Mouse (Mus musculus) CH12.LX (cell line): ENCODE measurements around the gene Usp46. TPM values are rescaled to one million over a fixed set of nuclear protein-coding genes. Genes with fewer than 3 reads are reported as not detected.

ENCODE experiments used
- DNase-seq: peaks from one replicate; pipeline ENCODE4 v3.0.0-alpha.2; 2013; ENCODE audit errors: extremely low read depth
- H3K27ac ChIP-seq: 2 replicates; pipeline ENCODE4 v1.5.1; 2012; ENCODE audit warnings: low read depth, mild to moderate bottlenecking, control low read depth, moderate library complexity; ENCODE audit not compliant: insufficient read depth
- H3K27me3 ChIP-seq: replicated peaks from 2 replicates; pipeline ENCODE3; 2012; ENCODE audit warnings: inconsistent platforms
- H3K36me3 ChIP-seq, 2 experiments: replicated peaks in 1 of 2; 2 replicates each; pipeline versions ENCODE3 to v1.6.1; 2012; ENCODE audit warnings: inconsistent platforms in 1 of 2, low read length in 1 of 2, mild to moderate bottlenecking in 1 of 2, mixed read lengths in 1 of 2, moderate library complexity in 1 of 2; ENCODE audit not compliant: control insufficient read depth in 1 of 2, insufficient read depth in 1 of 2
- H3K4me1 ChIP-seq, 2 experiments: 2 replicates each; pipeline ENCODE4 v1.6.1; 2012; ENCODE audit warnings: inconsistent platforms in 1 of 2, moderate library complexity in 1 of 2; ENCODE audit not compliant: insufficient read depth in 2 of 2, control insufficient read depth in 1 of 2
- H3K4me2 ChIP-seq: 2 replicates; pipeline ENCODE4 v1.6.1; 2012; ENCODE audit warnings: low read depth, mild to moderate bottlenecking, control low read depth; ENCODE audit not compliant: poor library complexity, insufficient read depth, severe bottlenecking
- H3K4me3 ChIP-seq, 3 experiments: fragments of 150-350 bp in 1 of 3; sonication (generic) in 1 of 3; replicated peaks in 1 of 3; 2 replicates each; pipeline versions ENCODE3 to v1.5.1; 2011 to 2012; ENCODE audit warnings: low read depth in 2 of 3, low read length in 2 of 3, mild to moderate bottlenecking in 2 of 3, moderate library complexity in 2 of 3, control low read depth in 1 of 3, improper control_type of control experiment in 1 of 3, inconsistent platforms in 1 of 3, mixed read lengths in 1 of 3; ENCODE audit not compliant: poor library complexity in 1 of 3
- H3K79me2 ChIP-seq: replicated peaks from 2 replicates; pipeline ENCODE4 v1.6.1; 2012; ENCODE audit warnings: mild to moderate bottlenecking, moderate library complexity; ENCODE audit not compliant: control insufficient read depth, poor library complexity, insufficient read depth, severe bottlenecking; ENCODE audit errors: extremely low read depth
- H3K9ac ChIP-seq: 2 replicates; pipeline ENCODE4 v1.6.1; 2012; ENCODE audit warnings: low read depth, mild to moderate bottlenecking, control low read depth, moderate library complexity; ENCODE audit not compliant: insufficient read depth
- H3K9me3 ChIP-seq: replicated peaks from 2 replicates; pipeline ENCODE3; 2012; ENCODE audit warnings: low read length, inconsistent platforms, mixed read lengths
- BHLHE40 ChIP-seq: IDR thresholded peaks from 2 replicates; pipeline ENCODE4 v1.6.1; 2011; ENCODE audit warnings: mild to moderate bottlenecking, low read depth, low read length, improper control_type of control experiment
- CHD1 ChIP-seq: IDR thresholded peaks from 2 replicates; pipeline ENCODE4 v1.6.1; 2012; ENCODE audit warnings: low read depth, low read length, improper control_type of control experiment, inconsistent platforms
- CTCF ChIP-seq, 2 experiments: IDR thresholded peaks in 1 of 2; conservative IDR thresholded peaks in 1 of 2; 2 replicates each; pipeline ENCODE4 v1.5.1; 2011 to 2012; ENCODE audit warnings: low read depth in 2 of 2, low read length in 2 of 2, improper control_type of control experiment in 1 of 2, inconsistent platforms in 1 of 2, mild to moderate bottlenecking in 1 of 2, moderate library complexity in 1 of 2
- E2F4 ChIP-seq: IDR thresholded peaks from 2 replicates; pipeline ENCODE4 v1.6.1; 2011; ENCODE audit warnings: low read depth, low read length, improper control_type of control experiment; ENCODE audit not compliant: insufficient replicate concordance
- ELF1 ChIP-seq: IDR thresholded peaks from 2 replicates; pipeline ENCODE4 v1.6.1; 2014; ENCODE audit warnings: low read depth, mild to moderate bottlenecking, inconsistent platforms, low read length, improper control_type of control experiment
- EP300 ChIP-seq: IDR thresholded peaks from 2 replicates; pipeline ENCODE4 v1.6.1; 2011; ENCODE audit warnings: low read length, improper control_type of control experiment
- GABPA ChIP-seq: IDR thresholded peaks from 2 replicates; pipeline ENCODE4 v1.6.1; 2012; ENCODE audit warnings: low read depth, low read length, improper control_type of control experiment, inconsistent platforms; ENCODE audit not compliant: insufficient replicate concordance
- IRF4 ChIP-seq: IDR thresholded peaks from 2 replicates; pipeline ENCODE4 v1.6.1; 2014; ENCODE audit warnings: low read depth, mild to moderate bottlenecking, inconsistent platforms, low read length, improper control_type of control experiment
- JUN ChIP-seq: IDR thresholded peaks from 2 replicates; pipeline ENCODE4 v1.6.1; 2011; ENCODE audit warnings: low read depth, mild to moderate bottlenecking, low read length, improper control_type of control experiment, moderate library complexity; ENCODE audit not compliant: insufficient read depth
- MAFK ChIP-seq: IDR thresholded peaks from 2 replicates; pipeline ENCODE4 v1.6.1; 2011; ENCODE audit warnings: low read length, improper control_type of control experiment; ENCODE audit not compliant: insufficient replicate concordance
- MAZ ChIP-seq: IDR thresholded peaks from 2 replicates; pipeline ENCODE4 v1.6.1; 2012; ENCODE audit warnings: low read depth, mild to moderate bottlenecking, inconsistent platforms, low read length, improper control_type of control experiment, moderate library complexity
- MEF2A ChIP-seq: IDR thresholded peaks from 2 replicates; pipeline ENCODE4 v1.6.1; 2014; ENCODE audit warnings: low read depth, mild to moderate bottlenecking, inconsistent platforms, low read length, improper control_type of control experiment, borderline replicate concordance
- MXI1 ChIP-seq: IDR thresholded peaks from 2 replicates; pipeline ENCODE4 v1.6.1; 2011; ENCODE audit warnings: mild to moderate bottlenecking, low read depth, low read length, improper control_type of control experiment
- MYC ChIP-seq: IDR thresholded peaks from 2 replicates; pipeline ENCODE4 v1.6.1; 2011; ENCODE audit warnings: low read depth, mild to moderate bottlenecking, improper control_type of control experiment, low read length
- PAX5 ChIP-seq: IDR thresholded peaks from 2 replicates; pipeline ENCODE4 v1.6.1; 2012; ENCODE audit warnings: low read length, inconsistent platforms, mixed read lengths
- POLR2AphosphoS2 ChIP-seq: IDR thresholded peaks from 2 replicates; pipeline ENCODE4 v1.6.1; 2011; ENCODE audit warnings: low read depth, low read length, improper control_type of control experiment
- RAD21 ChIP-seq: IDR thresholded peaks from 2 replicates; pipeline ENCODE4 v1.6.1; 2011; ENCODE audit warnings: low read depth, mild to moderate bottlenecking, low read length, improper control_type of control experiment, moderate library complexity
- RCOR1 ChIP-seq: conservative IDR thresholded peaks from 2 replicates; pipeline ENCODE4 v1.6.1; 2012; ENCODE audit warnings: low read depth, mild to moderate bottlenecking, inconsistent platforms, low read length, improper control_type of control experiment
- SIN3A ChIP-seq: IDR thresholded peaks from 2 replicates; pipeline ENCODE4 v1.6.1; 2012; ENCODE audit warnings: low read length, improper control_type of control experiment, inconsistent platforms
- TBP ChIP-seq: conservative IDR thresholded peaks from 2 replicates; pipeline ENCODE4 v1.6.1; 2011; ENCODE audit warnings: low read depth, low read length, improper control_type of control experiment
- TCF12 ChIP-seq: IDR thresholded peaks from 2 replicates; pipeline ENCODE4 v1.6.1; 2014; ENCODE audit warnings: low read depth, mild to moderate bottlenecking, inconsistent platforms, low read length, improper control_type of control experiment
- USF1 ChIP-seq: IDR thresholded peaks from 2 replicates; pipeline ENCODE4 v1.6.1; 2014; ENCODE audit warnings: low read depth, mild to moderate bottlenecking, inconsistent platforms, low read length, improper control_type of control experiment
- USF2 ChIP-seq: conservative IDR thresholded peaks from 2 replicates; pipeline ENCODE4 v1.6.1; 2011; ENCODE audit warnings: low read depth, low read length, improper control_type of control experiment
- ZC3H11A ChIP-seq: IDR thresholded peaks from 2 replicates; pipeline ENCODE4 v1.6.1; 2012; ENCODE audit warnings: low read depth, mild to moderate bottlenecking, inconsistent platforms, low read length, improper control_type of control experiment
- dilution Hi-C: fragments of 300-500 bp; cut with MboI; formaldehyde crosslinking; loops from 2 replicates; pipeline ENCODE4 v1.14.3; 2020; ENCODE audit warnings: low sequenced_read_pairs; ENCODE audit not compliant: extremely low pct_unique_long_range_greater_than_20kb, extremely low pct_ligation_motif_present
- in situ Hi-C: fragments of 300-500 bp; cut with MboI; formaldehyde crosslinking; loops from 3 replicates; pipeline ENCODE4 v1.14.3; 2019; ENCODE audit warnings: low sequenced_read_pairs, low pct_ligation_motif_present, low pct_unique_long_range_greater_than_20kb, mixed read lengths
- polyA plus RNA-seq: library from polyadenylated mRNA; unstranded; fragments of >175 nt; gene quantifications from 2 replicates; pipeline ENCODE4 v1.2.1, GENCODE M21; 2012; ENCODE audit warnings: low read depth; ENCODE audit not compliant: insufficient read length
- total RNA-seq, 2 experiments: library from RNA; depleted of rRNA; stranded (reverse); fragments of 300-350 nt in 1 of 2; fragments of >200 nt in 1 of 2; gene quantifications; 2 replicates each; pipeline ENCODE4 v1.2.3; 2012 to 2014

The Usp46 gene
- total and polyA plus RNA-seq, 3 experiments, result 5.1 to 16.3 (median 15.6) TPM

GRCm38 (mm10) chr5:74062266-74062665 is 6.0 kb downstream of the Usp46 start:
- Histone ChIP-seq H3K9me3 (no peaks in the 10 kb centered on the region), H3K9ac (no peak overlapping the region), H3K4me1 (peaks cover 3 to 19% of the 10 kb centered on the region in 2 experiments; a peak in 3 of 4 replicates), H3K4me2 (no peak overlapping the region), H3K4me3 (no peak overlapping the region), H3K79me2 (no peaks in the 10 kb centered on the region; the same call in 1 of the 2 replicates), H3K27ac (no peak overlapping the region), H3K36me3 (peaks cover 0 to 10% of the 10 kb centered on the region in 2 experiments), H3K27me3 (no peaks in the 10 kb centered on the region)
- dilution Hi-C loops (no loop called here), in situ Hi-C loops (no loop called here)
- TF ChIP-seq POLR2AphosphoS2, result no peak
- no peak for DNase-seq

GRCm38 (mm10) chr5:74061408-74062047 is 6.7 kb downstream of the Usp46 start:
- in situ Hi-C loops, result no loop called here
- no peaks in the 10 kb centered on the region for H3K27me3 ChIP-seq
- H3K27ac ChIP-seq, result no peak overlapping the region
- H3K9me3 ChIP-seq, result no peaks in the 10 kb centered on the region
- dilution Hi-C loops, result no loop called here
- no peak overlapping the region for H3K4me2 ChIP-seq
- no peak for DNase-seq
- H3K4me1 ChIP-seq, result peaks cover 3 to 12% of the 10 kb centered on the region in 2 experiments; a peak in 3 of 4 replicates
- H3K36me3 ChIP-seq, result peaks cover 0 to 13% of the 10 kb centered on the region in 2 experiments
- TF ChIP-seq CTCF (conservative IDR thresholded peaks at IDR 0.05 in 1 of 2, IDR thresholded peaks at IDR 0.05 in 1 of 2; ENCODE audit: low read depth in 2 of 2, low read length in 2 of 2), result no peak
- no peak for TF ChIP-seq ELF1
- no peak for TF ChIP-seq TCF12
- no peak for TF ChIP-seq ZC3H11A
- TF ChIP-seq MYC, result no peak
- no peak for TF ChIP-seq MEF2A
- TF ChIP-seq TBP, result no peak
- TF ChIP-seq SIN3A, result no peak
- TF ChIP-seq PAX5, result no peak
- TF ChIP-seq RAD21, result no peak
- no peak for TF ChIP-seq MAFK
- H3K4me3 ChIP-seq, result no peak overlapping the region
- H3K9ac ChIP-seq, result no peak overlapping the region
- no peaks in the 10 kb centered on the region for H3K79me2 ChIP-seq

- dilution Hi-C loops, result no loop called here
- H3K9ac ChIP-seq, result no peak overlapping the region
- H3K79me2 ChIP-seq, result 0 out of 2 replicates have a peak, but pooled peaks cover 2% of the 10 kb centered on the region
- TF ChIP-seq MAFK (no peak), E2F4 (no peak), RAD21 (no peak), GABPA (no peak), MAZ (no peak), POLR2AphosphoS2 (no peak), IRF4 (no peak), MYC (no peak), USF2 (no peak), ZC3H11A (no peak), EP300 (no peak), JUN (no peak), MXI1 (no peak), BHLHE40 (no peak), USF1 (no peak), CHD1 (no peak), RCOR1 (no peak)
These were observed 15.9 kb downstream of the Usp46 start for GRCm38 (mm10) chr5:74052171-74052909.

More at GRCm38 (mm10) chr5:74052171-74052909, 15.9 kb downstream of the Usp46 start:
- Histone ChIP-seq H3K4me2 (no peak overlapping the region), H3K9me3 (no peaks in the 10 kb centered on the region), H3K4me3 (no peak overlapping the region), H3K36me3 (peaks cover 0 to 39% of the 10 kb centered on the region in 2 experiments), H3K27ac (no peak overlapping the region), H3K4me1 (peaks cover 2 to 3% of the 10 kb centered on the region in 2 experiments; a peak in 3 of 4 replicates), H3K27me3 (no peaks in the 10 kb centered on the region)
- DNase-seq, result no peak
- in situ Hi-C loops, result no loop called here
